Mouse (Mus musculus) midbrain, postnatal 0 days (tissue): ENCODE data around the gene Nlrp6. TPM values are rescaled to one million over a fixed set of nuclear protein-coding genes. Genes with fewer than 3 reads are reported as not detected.

Experiments used
- ATAC-seq: fragments of 200-750 bp; cut with Nextera tagmentation; 2 replicates; pipeline ENCODE4 v1.8.0; 2017; ENCODE audit warnings: moderate number of reproducible peaks, mild to moderate bottlenecking, moderate TSS enrichment, moderate library complexity; ENCODE audit not compliant: low FRiP score
- DNase-seq: peaks from one replicate; pipeline ENCODE4 v3.0.0-alpha.2; 2015; ENCODE audit warnings: low spot score
- H3K27ac ChIP-seq: fragments of 300-500 bp; sonication (generic); 2 replicates; pipeline ENCODE4 v1.5.1; 2014; ENCODE audit warnings: low read depth, mild to moderate bottlenecking, low read length, mixed read lengths
- H3K27me3 ChIP-seq: fragments of 300-500 bp; sonication (generic); 2 replicates; pipeline ENCODE4 v1.6.1; 2014; ENCODE audit warnings: low read length, control low read depth, mixed read lengths; ENCODE audit not compliant: insufficient read depth
- H3K36me3 ChIP-seq: fragments of 300-500 bp; sonication (generic); 2 replicates; pipeline ENCODE4 v1.6.1; 2014; ENCODE audit warnings: low read length, control low read depth, mixed read lengths; ENCODE audit not compliant: insufficient read depth
- H3K4me1 ChIP-seq: fragments of 300-500 bp; sonication (generic); 2 replicates; pipeline ENCODE4 v1.6.1; 2014; ENCODE audit warnings: mild to moderate bottlenecking, control low read depth, antibody characterized with exemption, low read length, mixed read lengths; ENCODE audit not compliant: insufficient read depth
- H3K4me2 ChIP-seq: fragments of 300-500 bp; sonication (generic); 2 replicates; pipeline ENCODE4 v1.6.1; 2014; ENCODE audit warnings: low read depth, mild to moderate bottlenecking, low read length, mixed read lengths; ENCODE audit not compliant: poor library complexity, severe bottlenecking
- H3K4me3 ChIP-seq: fragments of 300-500 bp; sonication (generic); 2 replicates; pipeline ENCODE4 v1.5.1; 2014; ENCODE audit warnings: low read depth, mild to moderate bottlenecking, low read length, moderate library complexity
- H3K9ac ChIP-seq: fragments of 300-500 bp; sonication (generic); replicated peaks from 2 replicates; pipeline ENCODE4 v1.6.1; 2014; ENCODE audit warnings: mild to moderate bottlenecking, low read length, moderate library complexity, mixed read lengths; ENCODE audit not compliant: poor library complexity, severe bottlenecking
- H3K9me3 ChIP-seq: fragments of 300-500 bp; sonication (generic); 2 replicates; pipeline ENCODE4 v1.6.1; 2016; ENCODE audit warnings: low read length, control low read depth
- CTCF ChIP-seq: IDR thresholded peaks from 2 replicates; pipeline ENCODE4 v1.5.1; 2016; ENCODE audit warnings: antibody characterized with exemption, mild to moderate bottlenecking
- WGBS: fragments of 180-500 bp; shearing (Covaris S2); extraction: QIAGEN DNeasy Blood & Tissue Kit; methylation state at CpG from one replicate; pipeline ENCODE4 v1.1.7; 2014; 5-methylcytosine and 5-hydroxymethylcytosine counted together
- polyA plus RNA-seq: library from polyadenylated mRNA; unstranded; fragments of >200 nt; fragmentation: Nextera tagmentation; extraction: Ambion mirVana; gene quantifications from 2 replicates; pipeline ENCODE4 v1.2.1, GENCODE M21; 2015
- total RNA-seq: library from RNA; depleted of rRNA; stranded (reverse); fragments of >200 nt; gene quantifications from 2 replicates; pipeline ENCODE4 v1.2.3, GENCODE M21; 2014

Nlrp6 gene
- total and polyA plus RNA-seq, 2 experiments from 2014 or later = 0.82 to 0.99 TPM

GRCm38 (mm10) chr7:140899121-140899520 is 21.6 kb upstream of the Nlrp6 start:
- H3K9me3 ChIP-seq = no peaks in the 10 kb centered on the region
- DNase-seq (no peak), ATAC-seq (no peak)
- no peaks in the 10 kb centered on the region for H3K4me1 ChIP-seq
- peaks cover 37% of the 10 kb centered on the region for H3K36me3 ChIP-seq
- no peaks in the 10 kb centered on the region for H3K27me3 ChIP-seq
- no peak overlapping the region for H3K9ac ChIP-seq
- H3K4me3 ChIP-seq = no peak overlapping the region
- no peak overlapping the region for H3K4me2 ChIP-seq
- no peak for TF ChIP-seq CTCF
- WGBS = 77% methylated on average over 3 of the region's 3 CpGs
- H3K27ac ChIP-seq = no peak overlapping the region

GRCm38 (mm10) chr7:140900220-140900619 is 20.5 kb upstream of the Nlrp6 start, which contains the start of gene Cox8b:
Gene Cox8b (minus strand): TSS chr7:140900446.
- no peak for DNase-seq

DNA sequence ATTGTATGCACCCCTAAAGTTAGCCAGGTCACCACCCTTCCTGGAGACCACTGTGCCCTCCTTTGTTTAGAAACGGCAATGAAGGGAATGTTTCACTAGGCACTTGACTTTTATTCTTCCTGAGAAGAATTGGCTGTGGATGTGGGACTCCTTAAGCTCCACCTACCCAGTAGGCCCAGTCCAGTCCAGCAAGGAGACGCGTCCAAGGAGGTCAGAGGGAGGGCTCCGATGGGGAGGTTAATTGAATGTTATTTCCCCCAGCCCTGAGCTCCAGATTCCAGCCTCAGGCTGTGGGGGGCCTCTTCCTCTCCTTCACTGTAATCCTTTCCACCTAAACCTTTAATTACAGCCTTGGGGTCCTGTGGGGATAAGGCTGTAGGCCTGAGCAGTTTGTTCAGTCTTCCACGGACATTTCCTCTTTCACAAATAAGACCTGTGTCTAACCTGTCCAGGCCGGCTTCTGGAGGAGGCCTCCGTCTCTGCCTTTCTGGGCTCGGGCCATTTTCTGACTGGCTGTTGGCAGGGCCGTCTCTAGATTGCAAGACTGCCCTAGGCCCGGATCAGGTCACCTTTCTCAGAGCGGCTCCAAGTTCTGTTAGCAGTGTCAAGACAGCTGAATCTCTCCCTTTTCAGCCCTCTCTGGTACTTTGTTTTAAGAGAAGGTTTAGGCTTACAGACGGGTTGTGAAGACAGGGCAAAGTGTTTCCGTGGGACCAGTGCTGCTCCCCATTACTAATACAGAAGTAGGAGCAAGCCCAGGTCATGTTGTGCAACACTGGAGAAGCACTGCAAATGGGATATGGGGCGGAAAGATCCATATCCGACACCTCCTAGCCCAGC is 18.4 kb upstream of the Nlrp6 start:
- Histone ChIP-seq H3K4me3 (no peak overlapping the region), H3K36me3 (peaks cover 23% of the 10 kb centered on the region), H3K4me2 (no peak overlapping the region), H3K9me3 (no peaks in the 10 kb centered on the region), H3K27me3 (no peaks in the 10 kb centered on the region), H3K9ac (no peak overlapping the region), H3K27ac (no peak overlapping the region), H3K4me1 (no peaks in the 10 kb centered on the region)
- WGBS = 81% methylated on average over 15 of the region's 15 CpGs
- no peak for ATAC-seq
- TF ChIP-seq CTCF = no peak
- no peak for DNase-seq

More at GRCm38 (mm10) chr7:140900220-140900619, 20.5 kb upstream of the Nlrp6 start, which contains the start of gene Cox8b:
- no peak within 1 kb of the TSS for H3K9ac ChIP-seq
- H3K27ac ChIP-seq = no peak within 1 kb of the TSS
- H3K27me3 ChIP-seq = no peaks in the 10 kb centered on the region
- WGBS = 85% methylated on average over 10 of the region's 10 CpGs
- ATAC-seq = no peak
- no peak within 1 kb of the TSS for H3K4me2 ChIP-seq
- peaks cover 32% of the 10 kb centered on the region for H3K36me3 ChIP-seq
- no peaks in the 10 kb centered on the region for H3K9me3 ChIP-seq
- no peak within 1 kb of the TSS for H3K4me3 ChIP-seq
- H3K4me1 ChIP-seq = no peaks in the 10 kb centered on the region
- no peak for TF ChIP-seq CTCF

DNA sequence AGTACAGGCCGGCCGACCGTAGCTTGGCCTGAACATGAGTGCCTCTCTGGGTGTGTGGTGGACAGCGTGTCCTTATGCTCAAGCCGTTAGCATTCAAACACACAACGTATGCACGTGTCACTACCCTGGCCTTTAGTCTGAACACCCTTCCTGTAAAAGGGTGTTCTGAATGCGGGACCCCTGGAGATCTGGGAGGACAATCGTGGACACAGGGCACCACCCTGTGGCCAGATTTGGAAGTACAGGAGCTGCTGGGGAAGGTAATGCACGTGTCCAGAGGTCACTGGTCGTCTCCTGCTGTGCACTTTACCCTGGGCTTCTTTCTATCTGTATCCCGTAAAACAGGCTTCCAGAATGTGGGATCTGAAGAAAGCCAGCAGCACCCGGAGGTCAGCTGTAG is 17.5 kb upstream of the Nlrp6 start:
- Histone ChIP-seq H3K27ac (no peak overlapping the region), H3K4me2 (no peak overlapping the region), H3K36me3 (peaks cover 13% of the 10 kb centered on the region; the same call in 1 of the 2 replicates), H3K4me1 (no peaks in the 10 kb centered on the region), H3K9me3 (no peaks in the 10 kb centered on the region), H3K27me3 (no peaks in the 10 kb centered on the region), H3K9ac (0 out of 2 replicates have a peak overlapping the region, but pooled peaks have one; percentile 40), H3K4me3 (no peak overlapping the region)
- ATAC-seq = peak; percentile 42
- peak; percentile 91 for TF ChIP-seq CTCF
- peak; percentile 71 for DNase-seq
- WGBS = 23% methylated on average over 13 of the region's 13 CpGs

DNA sequence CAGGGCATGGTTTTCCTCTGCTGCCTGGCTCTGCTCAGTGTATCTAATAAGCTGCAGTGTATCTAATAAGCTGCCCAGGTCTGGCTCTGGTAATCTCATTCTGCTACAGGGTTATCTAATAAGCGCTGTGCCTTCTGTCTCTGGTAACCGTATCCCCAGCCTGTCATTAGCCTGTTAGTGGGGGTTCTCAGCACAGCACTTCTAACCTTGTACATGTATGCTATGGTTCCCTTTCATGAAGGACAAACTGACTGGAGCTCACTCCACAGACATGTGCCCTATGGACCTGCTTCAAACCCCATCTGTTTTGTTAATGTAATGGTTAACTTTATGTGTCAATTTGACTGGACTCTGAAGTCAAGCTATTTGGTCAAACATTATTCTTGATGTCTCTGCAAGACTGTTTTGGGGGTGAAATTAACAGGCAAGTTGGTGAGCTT is 15.0 kb upstream of the Nlrp6 start:
- no peaks in the 10 kb centered on the region for H3K36me3 ChIP-seq
- H3K27me3 ChIP-seq = no peaks in the 10 kb centered on the region
- ATAC-seq = no peak
- no peak for TF ChIP-seq CTCF
- no peak overlapping the region for H3K4me2 ChIP-seq
- H3K9me3 ChIP-seq = no peaks in the 10 kb centered on the region
- no peaks in the 10 kb centered on the region for H3K4me1 ChIP-seq
- WGBS = 89% methylated on average over 2 of the region's 2 CpGs
- H3K9ac ChIP-seq = no peak overlapping the region
- H3K27ac ChIP-seq = no peak overlapping the region
- DNase-seq = no peak
- H3K4me3 ChIP-seq = no peak overlapping the region

DNA sequence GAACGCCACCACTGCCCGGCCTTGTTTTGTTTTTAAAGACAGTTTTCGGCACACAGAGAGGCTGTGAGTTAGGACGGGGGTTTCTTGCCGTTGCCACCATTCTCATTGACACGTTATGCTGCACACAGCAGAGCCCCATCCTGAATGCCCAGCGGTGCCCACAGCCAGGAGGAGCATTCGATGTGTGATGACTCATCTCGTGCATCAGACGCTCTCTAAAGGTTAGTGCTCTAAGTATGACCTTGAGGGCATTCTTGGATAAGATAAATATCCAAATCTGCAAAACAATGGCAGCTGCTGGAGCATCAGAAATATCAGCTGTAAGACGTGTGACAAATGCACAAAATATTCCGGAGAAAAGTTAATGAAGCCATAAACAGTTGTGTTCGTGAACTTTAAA is 13.6 kb upstream of the Nlrp6 start:
- no peak for DNase-seq
- Histone ChIP-seq H3K4me3 (no peak overlapping the region), H3K36me3 (no peaks in the 10 kb centered on the region), H3K9ac (no peak overlapping the region), H3K4me2 (no peak overlapping the region), H3K27me3 (no peaks in the 10 kb centered on the region), H3K27ac (no peak overlapping the region), H3K9me3 (no peaks in the 10 kb centered on the region), H3K4me1 (no peaks in the 10 kb centered on the region)
- no peak for ATAC-seq
- TF ChIP-seq CTCF = no peak
- 86% methylated on average over 13 of the region's 13 CpGs for WGBS
